In genomic region chr5:108131849-108132440, GRCm38 (mm10) we compare ENCODE assay signal across 8 mouse cellular contexts. TPM values are rescaled to one million over a fixed set of nuclear protein-coding genes. Genes with fewer than 3 reads are reported as not detected.
DNase-seq lines count a peak whose midpoint lies in the region; ATAC-seq and TF ChIP-seq lines count a peak whose summit lies in the region.

No protein-coding gene starts in this region.

- H3K4me3 ChIP-seq in thymus, adult 2 months (ENCODE audit: control insufficient read depth, insufficient read depth, low read length): peak overlapping the region; percentile 88
- H3K4me3 ChIP-seq in kidney, embryonic 14.5 days (ENCODE audit: low read length): peak overlapping the region; percentile 89

- WGBS in thymus, adult 2 months: under 1% methylated on average over 32 of the region's 32 CpGs
- under 1% methylated on average over 32 of the region's 32 CpGs for WGBS in kidney, embryonic 14.5 days

- peaks cover 6% of the 10 kb centered on the region for H3K4me1 ChIP-seq in thymus, adult 2 months (replicated peaks; ENCODE audit: control insufficient read depth, insufficient read depth, low read length)
- H3K4me1 ChIP-seq in kidney, embryonic 14.5 days (ENCODE audit: control insufficient read depth, insufficient read depth, low read length): peaks cover 4% of the 10 kb centered on the region; the same call in 1 of the 2 replicates

- no peak for TF ChIP-seq POLR2A in thymus, adult 2 months (IDR thresholded peaks at IDR 0.05; ENCODE audit: control insufficient read depth, extremely low read depth, insufficient read depth, low read length, poor library complexity)

- peak overlapping the region; percentile 28 for H3K27ac ChIP-seq in thymus, adult 2 months (ENCODE audit: control insufficient read depth, insufficient read depth, low read length)
- H3K27ac ChIP-seq in kidney, embryonic 14.5 days (ENCODE audit: low read depth, low read length): peak overlapping the region; percentile 94

- H3K9ac ChIP-seq in kidney, embryonic 14.5 days (ENCODE audit: low read depth, low read length): peak overlapping the region; percentile 84

- H3K4me2 ChIP-seq in kidney, embryonic 14.5 days (replicated peaks; ENCODE audit: low read depth, low read length): peak overlapping the region; percentile 53

- TF ChIP-seq CTCF in thymus, adult 2 months (IDR thresholded peaks at IDR 0.05; ENCODE audit: borderline replicate concordance, control insufficient read depth, extremely low read depth, insufficient read depth, low read length, poor library complexity): no peak

- no peaks in the 10 kb centered on the region for H3K9me3 ChIP-seq in kidney, embryonic 14.5 days (ENCODE audit: control insufficient read depth, low read length)

- peaks cover 7% of the 10 kb centered on the region; the same call in 1 of the 2 replicates for H3K36me3 ChIP-seq in thymus, adult 2 months (ENCODE audit: control insufficient read depth, insufficient read depth, low read length)
- H3K36me3 ChIP-seq in kidney, embryonic 14.5 days (ENCODE audit: control insufficient read depth, insufficient read depth, low read length): peaks cover 7% of the 10 kb centered on the region; the same call in 1 of the 2 replicates
- H3K36me3 ChIP-seq in splenic B cell, adult 2 months (ENCODE audit: control insufficient read depth, insufficient read depth, low read length, poor library complexity, severe bottlenecking): peaks cover 6% of the 10 kb centered on the region

- no peaks in the 10 kb centered on the region for H3K27me3 ChIP-seq in thymus, adult 2 months (ENCODE audit: control insufficient read depth, insufficient read depth, low read length)
- no peaks in the 10 kb centered on the region for H3K27me3 ChIP-seq in kidney, embryonic 14.5 days (ENCODE audit: control insufficient read depth, insufficient read depth, low read length)
- no peaks in the 10 kb centered on the region for H3K27me3 ChIP-seq in splenic B cell, adult 2 months (ENCODE audit: control insufficient read depth, insufficient read depth, low read length, poor library complexity, severe bottlenecking)

- no peak for DNase-seq in thymus, adult 2 months
- no peak for DNase-seq in thymus, postnatal 0 days (ENCODE audit: low spot score)
- peak; percentile 60 for DNase-seq in c-Kit-positive CD71-negative TER-119-negative erythroid progenitor cells, embryonic 14.5 days (ENCODE audit: low read depth)
- DNase-seq in heart, adult 18-20 months: peak; percentile 73 to 78
- peak; percentile 77 for DNase-seq in lung, postnatal 36 days
- DNase-seq in splenic B cell, adult 2 months (ENCODE audit: low read depth, low spot score): peak; percentile 83
- DNase-seq in yolk sac, embryonic 10.5 days (ENCODE audit: low spot score): no peak

- ATAC-seq in kidney, embryonic 14.5 days (ENCODE audit: low FRiP score, low TSS enrichment): no peak; the same call in 1 of the 2 replicates

RNA-seq across cellular contexts. Expression of gene Tmed5, which starts 0.5 kb away (rescaled TPM):
- 120 and 133 TPM in 2 replicates for polyA plus RNA-seq in thymus, adult 2 months (2012; rRNA removed)
- polyA plus RNA-seq in thymus, postnatal 0 days (2015; fragmentation: Nextera tagmentation; extraction: Ambion mirVana): 72.4 and 82.3 TPM in 2 replicates
- 10 to 100 TPM; 32.0 to 35.7 TPM for total RNA-seq in heart, adult 18-20 months (2021)
- 40.1 and 43.2 TPM in 2 replicates for polyA plus RNA-seq in kidney, embryonic 14.5 days (2014; fragmentation: Nextera tagmentation; extraction: Ambion mirVana)

RNA-seq across cellular contexts. Expression of gene Ccdc18, which starts 0.7 kb away (rescaled TPM):
- polyA plus RNA-seq in thymus, adult 2 months (2012; rRNA removed): 0.43 and 0.59 TPM in 2 replicates
- polyA plus RNA-seq in thymus, postnatal 0 days (2015; fragmentation: Nextera tagmentation; extraction: Ambion mirVana): 18.7 and 21.0 TPM in 2 replicates
- under 1 TPM; 0.20 to 0.59 TPM for total RNA-seq in heart, adult 18-20 months (2021)
- polyA plus RNA-seq in kidney, embryonic 14.5 days (2014; fragmentation: Nextera tagmentation; extraction: Ambion mirVana): 10.7 and 12.5 TPM in 2 replicates

Comparison
In these comparisons a context has a peak if more than half of its experiments do, and no peak if none do; other contexts are left out.
1. DNase-seq: peak in c-Kit-positive CD71-negative TER-119-negative erythroid progenitor cells, embryonic 14.5 days (single experiment), heart, adult 18-20 months (2 of 2), lung, postnatal 36 days (single experiment) and splenic B cell, adult 2 months (single experiment); none in thymus, adult 2 months (single experiment), thymus, postnatal 0 days (single experiment) and yolk sac, embryonic 10.5 days (single experiment).